Mouse (Mus musculus) induced T-regulatory cell, adult 2 months (primary cell): ENCODE data around the gene Olfr1256.

Experiments used
- DNase-seq: peaks from one replicate; pipeline ENCODE4 v3.0.0-alpha.2; 2012; ENCODE audit warnings: low read depth

Olfr1256 gene

GRCm38 (mm10) chr2:89841455-89841854, at the start of gene Olfr1256:
Gene Olfr1256, minus strand, starts transcription at chr2:89841555.
- DNase-seq, result no peak

DNA sequence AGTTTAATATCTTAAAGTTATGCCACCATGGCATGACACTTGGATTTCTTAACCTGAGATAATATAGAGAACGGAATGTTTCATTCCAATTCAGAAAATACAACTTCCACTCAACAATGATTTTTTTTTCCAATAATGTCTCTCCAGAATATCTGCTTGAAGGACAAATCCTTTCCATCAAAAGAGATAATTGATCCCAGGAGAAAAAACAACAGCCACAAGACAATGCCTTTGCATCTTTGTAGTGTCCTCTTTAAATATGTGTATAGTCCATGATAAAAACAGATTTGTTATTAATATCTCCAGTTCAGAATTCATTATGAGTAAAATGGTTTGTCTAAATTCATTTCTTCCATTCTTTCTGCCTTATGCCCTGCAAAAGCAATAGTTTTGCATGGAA, 36.8 kb upstream of the Olfr1256 start, which contains the start of gene Olfr1257:
Olfr1257 (plus strand) TSS at position 301 of the 400 bp plus-strand sequence.
- no peak for DNase-seq

DNA sequence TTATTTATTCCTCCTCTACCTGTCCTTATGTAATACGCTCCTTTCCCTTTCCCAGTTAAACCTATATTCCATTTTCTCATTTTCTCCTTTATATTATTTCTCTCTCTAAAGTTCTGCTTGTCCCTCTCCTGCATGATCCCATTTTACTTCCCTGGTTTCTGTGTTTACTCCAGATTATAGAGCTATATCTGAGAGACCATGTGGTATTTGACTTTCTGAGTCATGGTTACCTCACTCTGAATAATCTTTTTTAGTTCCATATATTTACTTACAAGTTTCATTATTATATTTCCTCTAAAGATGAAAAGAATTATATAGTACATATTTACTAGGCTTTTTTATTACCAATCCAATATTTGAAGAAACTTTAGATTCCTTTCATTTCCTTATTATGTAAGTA, 7.9 kb upstream of the Olfr1256 start:
- DNase-seq, result no peak

GRCm38 (mm10) chr2:89848105-89848504, 6.8 kb upstream of the Olfr1256 start, which contains the start of gene Olfr48:
Gene Olfr48, minus strand, starts transcription at chr2:89848205.
- DNase-seq, result no peak

DNA sequence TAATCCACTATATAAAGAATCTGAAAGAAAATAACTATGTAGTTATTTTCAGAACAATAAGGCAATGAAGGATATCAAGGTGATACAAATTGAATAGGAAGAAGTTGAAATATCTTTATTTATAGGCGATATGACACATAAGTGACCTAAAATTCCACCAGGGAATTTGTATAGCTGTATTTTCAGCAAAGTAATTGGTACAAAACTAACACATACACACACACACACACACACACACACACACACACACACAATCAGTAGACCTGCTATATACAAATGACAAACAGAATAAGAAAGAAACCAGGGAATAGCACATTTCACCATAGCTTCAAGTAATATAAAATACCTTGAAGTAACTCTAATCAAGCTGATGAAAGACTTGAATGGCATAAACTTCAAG, 21.1 kb downstream of the Olfr1256 start:
- DNase-seq, result no peak

GRCm38 (mm10) chr2:89811751-89812150, 29.6 kb downstream of the Olfr1256 start, which contains the start of gene Olfr1255:
Gene Olfr1255, plus strand, starts transcription at chr2:89812051.
- no peak for DNase-seq

DNA sequence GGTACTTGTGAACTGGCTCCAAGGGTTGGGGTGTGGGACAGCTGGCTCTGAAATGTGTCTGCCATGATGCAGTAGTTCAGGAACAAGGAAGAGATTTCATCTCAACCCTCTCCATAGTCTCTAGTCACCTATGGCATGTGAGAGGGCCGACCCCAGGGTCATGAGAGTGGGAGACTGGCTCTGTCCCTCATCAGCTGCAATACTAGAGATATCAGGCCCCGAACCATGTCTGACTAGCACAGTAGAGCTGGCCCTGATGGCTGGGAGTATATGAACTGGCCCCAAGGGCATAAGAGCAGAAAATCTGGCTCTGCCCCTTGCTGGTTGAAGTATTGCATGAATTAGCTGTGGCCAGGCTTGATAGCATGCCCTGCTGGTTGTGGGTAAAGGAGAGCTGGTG, 30.6 kb downstream of the Olfr1256 start:
- no peak for DNase-seq

- DNase-seq, result no peak
Measured at GRCm38 (mm10) chr2:89799583-89799982, 41.8 kb downstream of the Olfr1256 start.

DNA sequence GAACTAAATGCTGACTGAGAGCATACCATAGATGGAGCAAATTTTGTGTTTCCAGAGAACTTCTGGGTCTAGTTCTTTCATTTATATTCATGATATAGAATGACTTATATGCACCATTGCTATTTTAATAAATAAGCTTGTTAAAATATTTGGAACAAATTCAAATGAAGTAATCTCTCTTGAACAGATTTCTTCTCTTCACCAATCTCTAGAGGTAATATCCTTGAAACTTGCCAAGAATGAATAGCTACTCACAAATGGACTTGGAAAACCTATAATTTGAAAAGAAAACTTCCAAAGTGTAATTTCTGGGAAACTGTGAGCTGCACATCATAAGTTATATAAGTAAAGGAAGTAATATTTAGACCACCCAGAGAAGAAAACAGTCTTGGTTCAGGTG, 47.8 kb downstream of the Olfr1256 start, which contains the start of gene Olfr1254:
Olfr1254 (minus strand) TSS at position 101 of the 400 bp plus-strand sequence.
- no peak for DNase-seq
